Mouse (Mus musculus) T-cell, adult 2 months (primary cell): ENCODE data around the gene Uvrag.
"Not testable (repeated sequence)": the region's sequence is repeated elsewhere in the genome, so short reads cannot be mapped to it uniquely, and the experiment has no call there.

Experiments used
- DNase-seq: peaks from one replicate; pipeline ENCODE4 v3.0.0; 2022; ENCODE audit warnings: low spot score

The Uvrag gene

GRCm38 (mm10) chr7:99097128-99097527, 43.8 kb downstream of the Uvrag start:
- no peak for DNase-seq

GRCm38 (mm10) chr7:99095191-99095590, 45.8 kb downstream of the Uvrag start:
- DNase-seq: peak; percentile 63

- no peak for DNase-seq
These were observed 46.6 kb downstream of the Uvrag start for GRCm38 (mm10) chr7:99094336-99094735.

GRCm38 (mm10) chr7:99091915-99092645, 48.9 kb downstream of the Uvrag start:
- DNase-seq: no peak

GRCm38 (mm10) chr7:99089716-99090115, 51.2 kb downstream of the Uvrag start:
- DNase-seq: no peak

- no peak for DNase-seq
These were observed 52.2 kb downstream of the Uvrag start for GRCm38 (mm10) chr7:99088576-99089346.

- no peak for DNase-seq
These were observed 53.4 kb downstream of the Uvrag start for GRCm38 (mm10) chr7:99087581-99087980.

GRCm38 (mm10) chr7:99086646-99087443, 54.1 kb downstream of the Uvrag start:
- DNase-seq: peak; percentile 91

GRCm38 (mm10) chr7:99085249-99085648, 55.7 kb downstream of the Uvrag start:
- DNase-seq: no peak

- DNase-seq: peak; percentile 37
These were observed 61.4 kb downstream of the Uvrag start for GRCm38 (mm10) chr7:99079522-99079921.

GRCm38 (mm10) chr7:99078805-99079204, 62.1 kb downstream of the Uvrag start:
- no peak for DNase-seq

GRCm38 (mm10) chr7:99077234-99077633, 63.7 kb downstream of the Uvrag start:
- no peak for DNase-seq

GRCm38 (mm10) chr7:99075101-99075500, 65.8 kb downstream of the Uvrag start:
- DNase-seq: no peak

GRCm38 (mm10) chr7:99073734-99074372, 67.1 kb downstream of the Uvrag start:
- DNase-seq: no peak

GRCm38 (mm10) chr7:99067710-99068109, 73.2 kb downstream of the Uvrag start:
- DNase-seq: no peak

- DNase-seq: no peak
These were observed 75.0 kb downstream of the Uvrag start for GRCm38 (mm10) chr7:99065920-99066319.

- no peak for DNase-seq
These were observed 75.5 kb downstream of the Uvrag start for GRCm38 (mm10) chr7:99065391-99065831.

- DNase-seq: no peak
These were observed 76.1 kb downstream of the Uvrag start for GRCm38 (mm10) chr7:99064795-99065194.

- not testable (repeated sequence) for DNase-seq
These were observed 78.7 kb downstream of the Uvrag start for GRCm38 (mm10) chr7:99062263-99062662.

GRCm38 (mm10) chr7:99061056-99061680, 79.8 kb downstream of the Uvrag start:
- no peak for DNase-seq

GRCm38 (mm10) chr7:99060476-99060875, 80.5 kb downstream of the Uvrag start:
- DNase-seq: no peak
